Mouse (Mus musculus) lung, postnatal 0 days (tissue): ENCODE data around the gene Ppp1r3c. TPM values are rescaled to one million over a fixed set of nuclear protein-coding genes. Genes with fewer than 3 reads are reported as not detected.
A peak's percentile ranks its signal among the peaks of the same experiment; 100 is the strongest.
"Not testable (repeated sequence)": the region's sequence is repeated elsewhere in the genome, so short reads cannot be mapped to it uniquely, and the experiment has no call there.

ENCODE experiments used
- ATAC-seq: fragments of 200-750 bp; cut with Nextera tagmentation; 2 replicates; pipeline ENCODE4 v1.8.0; 2017; ENCODE audit warnings: moderate library complexity
- DNase-seq: peaks from one replicate; pipeline ENCODE4 v3.0.0-alpha.2; 2016; ENCODE audit warnings: low spot score
- H3K27ac ChIP-seq: fragments of 300-500 bp; sonication (generic); 2 replicates; pipeline ENCODE4 v1.5.1; 2014; ENCODE audit warnings: antibody characterized with exemption, mild to moderate bottlenecking, low read length, mixed read lengths
- H3K27me3 ChIP-seq: fragments of 300-500 bp; sonication (generic); replicated peaks from 2 replicates; pipeline ENCODE4 v1.6.1; 2014; ENCODE audit warnings: low read length, mixed read lengths; ENCODE audit not compliant: insufficient read depth
- H3K36me3 ChIP-seq: fragments of 300-500 bp; sonication (generic); 2 replicates; pipeline ENCODE4 v1.6.1; 2014; ENCODE audit warnings: low read length, mixed read lengths; ENCODE audit not compliant: insufficient read depth
- H3K4me1 ChIP-seq: fragments of 300-500 bp; sonication (generic); 2 replicates; pipeline ENCODE4 v1.6.1; 2014; ENCODE audit warnings: antibody characterized with exemption, low read depth, low read length, mixed read lengths; ENCODE audit not compliant: insufficient read depth
- H3K4me2 ChIP-seq: fragments of 300-500 bp; sonication (generic); replicated peaks from 2 replicates; pipeline ENCODE4 v1.6.1; 2014; ENCODE audit warnings: low read depth, mild to moderate bottlenecking, low read length, moderate library complexity, mixed read lengths
- H3K4me3 ChIP-seq: fragments of 300-500 bp; sonication (generic); 2 replicates; pipeline ENCODE4 v1.5.1; 2014; ENCODE audit warnings: low read depth, low read length
- H3K9ac ChIP-seq: fragments of 300-500 bp; sonication (generic); replicated peaks from 2 replicates; pipeline ENCODE4 v1.6.1; 2014; ENCODE audit warnings: low read depth, mild to moderate bottlenecking
- H3K9me3 ChIP-seq: fragments of 300-500 bp; sonication (generic); 2 replicates; pipeline ENCODE4 v1.6.1; 2016; ENCODE audit warnings: low read length, mixed read lengths
- CTCF ChIP-seq: IDR thresholded peaks from 2 replicates; pipeline ENCODE4 v1.5.1; 2016; ENCODE audit warnings: antibody characterized with exemption, mild to moderate bottlenecking
- EP300 ChIP-seq: IDR thresholded peaks from 2 replicates; pipeline ENCODE4 v1.6.1; 2016; ENCODE audit warnings: antibody characterized with exemption, mild to moderate bottlenecking, control low read depth
- WGBS: fragments of 180-500 bp; shearing (Covaris S2); extraction: QIAGEN DNeasy Blood & Tissue Kit; methylation state at CpG from one replicate; pipeline ENCODE4 v1.1.7; 2014; 5-methylcytosine and 5-hydroxymethylcytosine counted together
- polyA plus RNA-seq: library from polyadenylated mRNA; unstranded; fragments of >200 nt; fragmentation: Nextera tagmentation; extraction: Ambion mirVana; gene quantifications from 2 replicates; pipeline ENCODE4 v1.2.1, GENCODE M21; 2015

Ppp1r3c gene
- polyA plus RNA-seq, 1 experiment from 2014 or later, result 39.4 TPM

DNA sequence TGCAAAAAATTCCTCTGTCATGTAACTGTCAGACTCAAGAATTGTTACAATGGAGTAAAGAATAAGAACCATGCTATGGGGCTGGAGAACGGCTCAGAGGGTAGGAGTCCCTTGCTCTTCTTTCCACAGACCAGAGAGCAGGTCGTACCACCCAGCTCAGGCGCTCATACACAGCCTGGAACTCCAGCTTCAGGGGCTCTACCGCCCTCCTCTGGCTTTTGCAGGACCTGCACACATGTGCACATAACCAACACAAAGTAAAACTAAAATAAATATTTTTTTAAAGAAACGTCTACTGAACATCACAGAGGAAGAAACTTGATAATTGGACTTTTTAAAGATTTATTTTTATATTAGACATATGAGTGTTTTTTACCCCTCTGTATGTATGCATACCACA is 1.6 kb upstream of the Ppp1r3c start:
- ATAC-seq (no peak), DNase-seq (no peak)
- TF ChIP-seq EP300 (no peak), CTCF (peak; percentile 52)
- H3K27ac ChIP-seq, result no peak overlapping the region
- H3K9me3 ChIP-seq, result no peaks in the 10 kb centered on the region
- no peak overlapping the region for H3K4me2 ChIP-seq
- no peak overlapping the region for H3K9ac ChIP-seq
- no peak overlapping the region for H3K4me3 ChIP-seq
- 73% methylated on average over 5 of the region's 5 CpGs for WGBS
- H3K27me3 ChIP-seq, result no peaks in the 10 kb centered on the region
- H3K4me1 ChIP-seq, result peaks cover 10% of the 10 kb centered on the region; the same call in 1 of the 2 replicates
- peaks cover under 1% of the 10 kb centered on the region; the same call in 1 of the 2 replicates for H3K36me3 ChIP-seq

DNA sequence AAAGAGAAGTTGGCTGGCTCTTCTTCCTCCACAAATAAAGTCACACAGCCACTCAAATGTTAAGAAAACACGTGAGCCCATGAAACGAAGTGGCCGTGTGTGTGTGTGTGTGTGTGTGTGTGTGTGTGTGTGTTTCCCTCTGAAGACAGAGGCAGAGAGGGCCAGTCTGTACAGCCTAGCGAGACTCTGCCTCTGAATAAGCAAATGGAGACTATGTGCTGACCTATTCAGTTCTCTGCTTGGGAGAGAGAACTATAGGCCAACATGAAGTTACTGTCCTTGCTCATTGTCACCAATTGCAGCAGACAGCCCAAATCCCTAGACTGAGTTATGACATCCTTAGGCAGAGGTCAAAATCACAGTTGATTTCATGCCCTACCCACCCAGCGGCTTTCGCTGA is 634 bp upstream of the Ppp1r3c start:
- Histone ChIP-seq H3K27me3 (no peaks in the 10 kb centered on the region), H3K36me3 (peaks cover 6% of the 10 kb centered on the region), H3K9ac (peak overlapping the region; percentile 6), H3K27ac (peak overlapping the region; percentile 85), H3K4me2 (peak overlapping the region; percentile 54), H3K9me3 (no peaks in the 10 kb centered on the region), H3K4me1 (peaks cover 20% of the 10 kb centered on the region; the same call in 1 of the 2 replicates), H3K4me3 (peak overlapping the region; percentile 49)
- TF ChIP-seq EP300 (no peak), CTCF (no peak)
- 19% methylated on average over 6 of the region's 6 CpGs for WGBS
- ATAC-seq, result peak; percentile 57
- DNase-seq, result peak; percentile 53

DNA sequence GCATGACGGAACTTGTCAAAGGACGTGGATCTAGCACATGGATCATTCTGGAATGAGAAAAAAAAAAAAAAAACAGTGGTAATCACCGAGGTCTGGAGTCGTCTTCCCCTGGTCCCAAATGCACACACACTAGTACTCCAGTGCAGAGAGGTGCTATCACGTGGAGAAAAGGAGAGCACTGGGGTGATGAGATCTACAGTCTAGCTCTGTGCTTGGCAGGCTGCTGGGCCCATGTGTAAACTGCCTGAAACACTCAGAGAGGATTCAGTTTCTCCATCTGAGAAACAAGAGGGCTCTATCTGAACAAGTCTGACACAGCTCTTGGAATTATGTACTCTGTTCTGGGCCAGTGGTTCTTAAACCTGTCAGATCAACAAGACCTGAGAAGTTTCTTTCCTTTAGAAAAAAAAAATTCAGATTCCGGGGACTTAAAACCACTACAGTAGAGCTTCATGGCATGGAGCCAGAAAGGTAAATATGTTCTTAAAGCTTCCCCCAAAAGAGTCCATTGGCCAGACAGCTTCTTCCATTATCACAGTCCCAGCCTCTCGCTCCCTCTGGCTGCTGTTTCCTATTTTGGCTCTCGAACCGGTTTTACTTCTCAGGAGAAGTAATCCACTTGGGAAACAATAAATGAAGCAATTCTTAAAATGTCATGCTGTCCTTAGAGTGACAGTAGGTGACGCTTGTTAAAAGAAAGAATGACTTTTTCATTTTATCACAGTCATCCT is 2.0 kb downstream of the Ppp1r3c start:
- 28% methylated on average over 10 of the region's 10 CpGs for WGBS
- peaks cover 28% of the 10 kb centered on the region; the same call in 1 of the 2 replicates for H3K4me1 ChIP-seq
- peak; percentile 55 for TF ChIP-seq CTCF
- no peak for TF ChIP-seq EP300
- peak; percentile 90 for DNase-seq
- peak overlapping the region; percentile 39 for H3K27ac ChIP-seq
- peak overlapping the region; percentile 49 for H3K4me3 ChIP-seq
- peak overlapping the region; percentile 54 for H3K4me2 ChIP-seq
- no peaks in the 10 kb centered on the region for H3K9me3 ChIP-seq
- ATAC-seq, result peak; percentile 9
- H3K36me3 ChIP-seq, result peaks cover 6% of the 10 kb centered on the region
- no peak overlapping the region for H3K9ac ChIP-seq
- H3K27me3 ChIP-seq, result no peaks in the 10 kb centered on the region

DNA sequence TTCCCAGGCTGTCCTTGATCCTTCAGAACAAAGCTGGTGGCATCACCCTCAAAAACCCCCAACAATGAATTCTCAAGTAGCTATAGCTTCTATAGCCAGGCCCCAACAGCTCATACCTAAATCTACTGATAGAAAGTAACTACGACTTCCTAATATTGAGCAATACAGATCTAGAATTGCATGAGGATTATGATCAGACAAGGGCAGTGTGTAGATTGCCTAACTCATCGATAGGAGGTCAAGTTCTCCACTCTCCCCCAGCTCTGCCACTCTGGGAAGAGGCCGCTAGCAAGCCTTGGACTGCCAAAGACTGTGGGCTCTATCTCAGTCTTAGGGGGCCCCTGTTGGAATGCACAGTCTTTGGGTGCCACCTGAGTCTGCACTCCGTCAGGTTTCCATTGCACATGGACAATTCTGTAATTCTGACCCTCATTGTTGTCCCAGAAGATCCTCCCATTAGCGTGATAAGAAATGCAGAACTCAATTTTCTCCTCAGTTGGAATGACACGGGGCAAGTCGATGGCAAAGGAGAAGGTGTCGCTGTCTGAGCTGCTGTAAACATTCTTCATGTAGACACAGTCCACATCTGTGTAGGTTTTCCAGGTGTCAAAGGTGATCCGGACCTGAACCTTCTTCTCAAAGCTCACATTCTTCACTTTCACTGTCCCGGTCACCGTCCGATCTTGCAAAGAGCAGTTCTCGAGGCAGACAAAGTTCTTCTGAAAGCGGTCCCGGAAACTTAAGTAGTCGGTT is 3.1 kb downstream of the Ppp1r3c start:
- Histone ChIP-seq H3K4me3 (peak overlapping the region; percentile 15; the same call in 1 of the 2 replicates), H3K27ac (peak overlapping the region; percentile 39), H3K4me2 (peak overlapping the region; percentile 54)

GRCm38 (mm10) chr19:36731310-36731709 is 5.1 kb downstream of the Ppp1r3c start:
- WGBS, result 79% methylated on average over 11 of the region's 11 CpGs
- Histone ChIP-seq H3K9ac (no peak overlapping the region), H3K36me3 (peaks cover 6% of the 10 kb centered on the region), H3K4me3 (no peak overlapping the region), H3K27me3 (no peaks in the 10 kb centered on the region), H3K4me2 (no peak overlapping the region; the same call in 1 of the 2 replicates), H3K4me1 (peaks cover 18% of the 10 kb centered on the region; the same call in 1 of the 2 replicates), H3K27ac (no peak overlapping the region), H3K9me3 (no peaks in the 10 kb centered on the region)
- TF ChIP-seq EP300, result no peak
- TF ChIP-seq CTCF, result no peak
- no peak for ATAC-seq
- DNase-seq, result no peak

More for the DNA sequence above, 3.1 kb downstream of the Ppp1r3c start:
- Histone ChIP-seq H3K27me3 (no peaks in the 10 kb centered on the region), H3K9me3 (no peaks in the 10 kb centered on the region), H3K9ac (no peak overlapping the region), H3K36me3 (peaks cover 6% of the 10 kb centered on the region), H3K4me1 (peaks cover 24% of the 10 kb centered on the region; the same call in 1 of the 2 replicates)
- DNase-seq (peak; percentile 49), ATAC-seq (no peak)
- no peak for TF ChIP-seq EP300
- no peak for TF ChIP-seq CTCF
- 80% methylated on average over 16 of the region's 16 CpGs for WGBS

DNA sequence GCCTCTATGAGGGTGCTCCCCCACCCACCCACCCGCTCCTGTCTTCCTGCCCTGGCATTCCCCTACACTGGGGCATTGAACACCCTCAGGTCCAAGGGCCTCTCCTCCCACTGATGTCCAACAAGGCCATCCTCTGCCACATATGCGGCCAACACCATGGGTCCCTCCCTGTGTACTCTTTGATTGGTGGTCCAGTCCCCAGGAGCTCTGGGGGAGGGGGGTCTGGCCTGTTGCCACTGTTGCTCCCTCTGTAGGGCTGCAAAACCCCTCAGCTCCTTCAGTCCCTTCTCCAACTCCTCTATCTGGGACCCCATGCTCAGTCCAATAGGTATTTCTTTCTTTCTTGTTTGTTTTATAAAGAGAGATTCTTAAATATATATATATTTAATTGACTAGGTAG is 6.0 kb downstream of the Ppp1r3c start:
- not testable (repeated sequence) for H3K9ac ChIP-seq, H3K9me3 ChIP-seq, H3K4me2 ChIP-seq, H3K4me3 ChIP-seq, H3K27me3 ChIP-seq, DNase-seq, ATAC-seq, H3K36me3 ChIP-seq, H3K27ac ChIP-seq
- peaks cover 18% of the 10 kb centered on the region; the same call in 1 of the 2 replicates for H3K4me1 ChIP-seq
- WGBS, result 90% methylated on average over 2 of the region's 2 CpGs
